Mouse (Mus musculus) ovary, postnatal 14 days (tissue): ENCODE results near the gene Cln3.

Experiments
- DNase-seq: peaks from one replicate; pipeline ENCODE4 v3.0.0; 2022; ENCODE audit warnings: low spot score

Cln3 gene

GRCm38 (mm10) chr7:126594862-126595561 lies 9.4 kb upstream of the Cln3 start, which contains the start of gene Il27:
TSS of gene Il27 (minus strand) at chr7:126594941.
- no peak for DNase-seq

GRCm38 (mm10) chr7:126587779-126588178 lies 2.2 kb upstream of the Cln3 start:
- peak; percentile 63 for DNase-seq

GRCm38 (mm10) chr7:126586839-126587238 lies 1.2 kb upstream of the Cln3 start:
- DNase-seq = no peak

GRCm38 (mm10) chr7:126584506-126584977 lies 1.1 kb downstream of the Cln3 start, which contains the start of gene Apobr:
TSS of gene Apobr (plus strand) at chr7:126584942.
- no peak for DNase-seq

- no peak for DNase-seq
These were observed 1.9 kb downstream of the Cln3 start for GRCm38 (mm10) chr7:126583761-126584160.

- peak; percentile 63 for DNase-seq
These were observed 2.3 kb downstream of the Cln3 start for GRCm38 (mm10) chr7:126583251-126583709.

GRCm38 (mm10) chr7:126582759-126583158 lies 2.9 kb downstream of the Cln3 start:
- no peak for DNase-seq

- DNase-seq = no peak
These were observed 4.0 kb downstream of the Cln3 start for GRCm38 (mm10) chr7:126581661-126582060.

GRCm38 (mm10) chr7:126579172-126579571 lies 6.4 kb downstream of the Cln3 start:
- DNase-seq = no peak

GRCm38 (mm10) chr7:126576946-126577345 lies 8.7 kb downstream of the Cln3 start:
- no peak for DNase-seq

- peak; percentile 75 for DNase-seq
These were observed 19.4 kb downstream of the Cln3 start, which contains the start of gene Eif3c for GRCm38 (mm10) chr7:126566094-126566765. TSS of gene Eif3c (minus strand) at chr7:126566411.

GRCm38 (mm10) chr7:126565693-126566092 lies 19.9 kb downstream of the Cln3 start:
- DNase-seq = no peak

GRCm38 (mm10) chr7:126556635-126557034 lies 29.0 kb downstream of the Cln3 start:
- DNase-seq = no peak

GRCm38 (mm10) chr7:126554796-126555195 lies 30.8 kb downstream of the Cln3 start:
- DNase-seq = no peak

GRCm38 (mm10) chr7:126545631-126546030 lies 40.0 kb downstream of the Cln3 start:
- DNase-seq = no peak

- no peak for DNase-seq
These were observed 44.0 kb downstream of the Cln3 start for GRCm38 (mm10) chr7:126541661-126542060.

GRCm38 (mm10) chr7:126537820-126538585 lies 47.6 kb downstream of the Cln3 start:
- DNase-seq = no peak

- DNase-seq = no peak
These were observed 49.2 kb downstream of the Cln3 start for GRCm38 (mm10) chr7:126536466-126536865.

- no peak for DNase-seq
These were observed 49.9 kb downstream of the Cln3 start for GRCm38 (mm10) chr7:126535766-126536165.

- DNase-seq = no peak
These were observed 52.2 kb downstream of the Cln3 start for GRCm38 (mm10) chr7:126533434-126533833.

- no peak for DNase-seq
These were observed 57.4 kb downstream of the Cln3 start for GRCm38 (mm10) chr7:126528166-126528577.

- DNase-seq = no peak
These were observed 62.3 kb downstream of the Cln3 start for GRCm38 (mm10) chr7:126523316-126523715.
